Mouse (Mus musculus): ENCODE measurements at regions not wholly inside any gene's neighbourhood (a gene's known extent, or its start where the extent isn't known, plus 50 kb on each side); places are given as distances from the start of the nearest gene placed in this dataset.

- no peak for DNase-seq
Observed at GRCm38 (mm10) chr19:28205691-28206090, 194.7 kb upstream of the Rfx3 start.

- DNase-seq: no peak
Observed at GRCm38 (mm10) chr19:28203719-28204118, 192.8 kb upstream of the Rfx3 start.

DNA sequence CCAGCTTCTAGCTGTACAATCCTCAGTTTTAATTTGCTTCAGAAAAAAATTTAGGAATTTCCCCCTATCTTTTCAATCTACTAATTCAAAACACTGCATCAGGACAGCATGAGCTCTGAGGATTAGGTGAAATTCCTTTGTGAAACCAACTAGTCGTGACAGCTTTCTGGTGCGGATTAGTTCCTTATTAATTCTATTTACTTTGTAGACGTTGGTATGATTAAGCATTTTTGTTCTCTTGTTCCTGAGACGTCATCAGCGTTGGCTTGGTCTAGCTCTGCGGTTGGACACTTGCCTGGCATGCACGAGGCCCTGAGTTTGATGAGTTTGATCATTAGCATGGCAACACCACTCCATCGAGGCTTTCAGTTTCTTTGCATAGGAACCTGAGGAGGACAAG is 188.4 kb upstream of the Rfx3 start:
- DNase-seq: no peak

DNA sequence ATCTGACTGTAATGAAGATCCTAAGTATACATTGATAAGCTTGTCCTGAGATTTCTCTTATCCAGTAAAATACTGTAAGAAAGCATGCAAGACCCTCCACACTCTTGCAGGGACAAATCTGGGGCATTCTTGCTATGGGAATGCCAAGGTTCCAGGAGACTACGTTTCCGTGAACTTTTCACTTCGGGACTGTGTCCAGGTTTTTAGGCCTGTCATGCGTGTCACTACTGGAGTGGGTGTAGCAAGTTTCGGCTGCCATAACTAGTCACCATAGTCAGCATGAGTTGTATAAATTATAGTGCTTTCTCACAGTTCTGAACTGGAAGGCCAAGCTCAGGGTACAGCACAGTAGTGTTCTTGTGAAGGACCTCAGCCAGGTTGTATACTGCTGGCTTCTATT is 185.9 kb upstream of the Rfx3 start:
- no peak for DNase-seq

DNA sequence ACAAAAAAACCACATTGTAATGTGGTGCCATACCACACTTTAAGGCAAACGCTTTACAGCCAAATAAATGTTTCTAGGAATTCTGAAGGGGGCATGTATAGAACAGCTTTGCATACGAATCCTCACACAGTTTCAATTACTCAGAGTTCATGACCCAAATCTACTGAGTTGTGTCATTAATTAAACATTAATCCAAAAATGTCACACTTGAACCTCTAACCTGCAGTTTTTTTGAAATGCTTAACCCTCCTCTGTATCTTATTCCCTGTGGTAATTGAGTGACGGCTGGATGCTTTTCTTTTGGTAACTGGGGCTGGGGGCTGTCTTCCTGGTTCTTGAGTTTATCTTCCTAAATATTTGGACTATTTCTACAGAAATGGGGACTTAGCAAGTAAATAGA is 181.3 kb upstream of the Rfx3 start:
- no peak for DNase-seq

GRCm38 (mm10) chr19:28191428-28192116 is 180.6 kb upstream of the Rfx3 start:
- peak in 1 of 2 experiments; percentile 26 for DNase-seq

DNA sequence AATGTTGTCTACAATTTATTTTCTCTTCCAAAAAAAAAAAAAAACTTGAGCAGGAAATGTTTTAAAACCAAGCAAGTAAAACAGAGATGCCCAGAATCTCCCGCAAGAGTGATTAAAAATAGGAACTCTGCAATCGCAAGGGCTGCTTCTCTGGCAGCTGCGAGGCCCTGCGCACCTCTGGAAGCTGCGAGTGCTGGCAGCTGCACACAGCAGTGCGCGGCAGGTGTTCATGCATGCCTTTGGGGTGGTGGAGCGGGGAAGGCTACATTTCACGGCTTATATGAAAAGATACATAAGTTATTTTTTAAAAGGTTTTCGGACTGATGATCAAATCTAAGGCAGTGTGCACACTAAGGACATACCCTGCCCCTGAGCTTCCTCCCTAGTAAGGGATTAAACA is 179.3 kb upstream of the Rfx3 start:
- DNase-seq: no peak

DNA sequence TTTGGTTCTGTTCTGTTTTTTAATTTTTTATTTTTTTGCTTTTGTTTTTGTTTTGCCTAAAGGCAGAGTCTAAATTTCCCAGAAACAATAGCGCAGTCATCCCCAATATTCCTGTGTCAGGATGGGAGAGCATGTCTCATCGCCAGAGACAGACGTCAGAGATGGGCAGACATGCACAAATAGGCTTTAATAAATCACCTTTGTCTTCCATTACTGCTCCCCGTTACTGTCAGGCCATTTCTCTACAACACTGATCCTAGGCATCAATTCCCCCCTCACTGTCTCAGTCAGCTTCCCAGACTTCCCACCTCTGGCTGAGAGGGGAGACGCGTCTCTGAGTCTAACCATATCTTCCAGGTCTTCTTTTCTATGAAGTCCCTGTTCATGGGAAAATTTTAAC is 177.4 kb upstream of the Rfx3 start:
- DNase-seq: no peak

DNA sequence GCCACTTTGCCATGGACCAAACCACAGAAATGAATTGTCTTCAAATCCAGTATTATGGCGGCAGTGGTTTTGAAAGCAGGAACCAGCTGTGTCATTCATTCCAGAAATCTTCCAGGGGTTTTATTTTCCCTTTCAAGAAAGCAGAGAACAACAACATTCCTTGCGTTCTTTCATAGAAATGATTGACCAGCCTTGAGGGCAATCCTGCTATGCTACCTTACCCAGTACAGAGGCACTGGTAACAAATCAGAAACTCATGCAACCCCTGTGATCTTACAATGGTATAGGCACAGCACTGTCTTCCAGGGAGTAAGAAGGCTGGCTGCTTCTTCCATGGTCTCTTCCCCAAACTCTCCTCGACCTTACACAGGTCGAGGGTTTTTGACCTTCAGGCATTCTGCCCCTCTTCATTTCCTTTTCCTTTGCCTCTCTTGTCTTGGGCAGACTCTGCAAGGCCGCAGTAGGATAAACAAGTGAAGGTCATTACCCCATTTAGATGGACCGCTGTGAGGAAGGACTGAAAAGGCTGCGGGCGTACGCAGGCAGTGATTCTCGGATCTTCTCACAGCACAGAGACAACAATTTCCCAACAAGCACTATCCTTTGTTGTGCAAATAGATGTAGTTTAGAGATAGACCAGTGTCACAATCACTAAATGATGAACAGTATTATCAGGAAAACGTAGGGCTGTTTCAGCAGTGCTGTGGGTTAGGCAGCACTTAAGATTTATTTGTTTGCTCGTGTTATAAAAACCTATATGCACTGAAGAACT is 171.6 kb upstream of the Rfx3 start:
- DNase-seq: no peak

- no peak for DNase-seq
Observed at GRCm38 (mm10) chr19:28181171-28181570, 170.2 kb upstream of the Rfx3 start.

DNA sequence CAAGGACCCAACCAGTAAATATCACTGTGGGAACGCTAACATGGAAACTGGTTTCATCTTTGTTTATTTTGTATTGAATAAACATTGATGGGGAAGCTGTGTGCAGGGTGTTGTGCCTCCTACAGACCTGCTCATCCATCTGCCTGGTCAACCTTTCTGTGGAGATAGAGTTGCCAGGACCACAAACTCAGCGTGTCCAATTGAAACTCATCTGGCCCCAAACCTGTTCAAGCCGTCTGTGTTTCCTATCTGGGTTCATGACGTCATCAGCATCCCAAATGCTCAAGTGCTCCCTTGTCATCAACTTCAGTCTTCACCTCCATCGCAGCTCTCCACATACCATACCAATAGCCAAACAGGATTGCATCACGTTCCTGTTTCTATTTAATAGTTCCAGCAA is 167.1 kb upstream of the Rfx3 start:
- DNase-seq: no peak

DNA sequence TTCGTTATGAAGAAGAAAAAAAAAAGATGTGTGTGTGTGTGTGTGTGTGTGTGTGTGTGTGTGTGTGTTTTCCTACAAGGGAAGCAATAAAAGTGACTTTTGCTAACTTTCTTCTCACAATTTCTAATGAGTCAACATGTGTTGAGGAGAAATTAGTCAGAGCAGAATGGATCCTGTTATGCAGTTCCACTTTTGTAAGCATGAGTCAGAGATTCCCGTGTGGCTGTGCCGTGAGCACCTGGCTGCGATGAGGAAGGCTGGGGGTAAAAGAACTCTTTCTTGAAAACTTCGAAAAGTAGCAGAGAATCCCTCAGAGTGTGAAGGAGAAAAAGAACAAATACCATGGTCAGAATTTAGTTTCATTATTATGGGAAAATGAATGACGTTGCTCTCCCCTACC is 165.9 kb upstream of the Rfx3 start:
- no peak for DNase-seq

DNA sequence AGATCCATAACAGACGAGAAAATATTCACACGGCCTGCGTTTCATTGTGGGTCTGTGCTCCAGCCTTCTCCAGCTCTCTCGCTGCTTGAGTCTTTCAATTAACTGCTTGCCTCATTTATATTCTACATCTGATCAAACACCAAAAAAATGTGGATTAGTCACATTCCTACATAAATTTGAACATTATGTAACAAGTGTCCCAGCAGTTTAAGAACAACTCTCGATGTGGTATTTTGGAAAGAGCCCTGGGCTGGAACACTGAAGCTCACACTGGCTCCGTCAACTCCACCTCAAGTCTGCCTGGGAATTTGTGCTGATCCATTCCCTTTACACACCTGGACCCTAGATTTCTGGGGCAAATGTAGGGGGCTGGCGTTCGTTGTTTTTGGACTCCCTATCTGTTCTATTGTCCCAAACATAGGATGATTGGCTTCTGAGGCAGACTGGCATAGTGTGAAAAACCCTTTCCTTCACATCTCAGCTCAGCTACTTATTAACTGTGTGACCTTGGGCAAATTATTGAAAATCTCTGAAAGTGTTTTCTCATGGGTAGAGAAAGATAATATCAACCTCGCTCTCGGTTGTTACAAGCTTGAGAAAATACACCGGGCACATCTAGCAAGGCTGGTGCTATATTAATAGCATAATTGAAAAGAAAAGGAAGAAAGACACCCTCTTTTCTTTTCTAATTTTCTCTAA is 161.0 kb upstream of the Rfx3 start:
- no peak for DNase-seq

DNA sequence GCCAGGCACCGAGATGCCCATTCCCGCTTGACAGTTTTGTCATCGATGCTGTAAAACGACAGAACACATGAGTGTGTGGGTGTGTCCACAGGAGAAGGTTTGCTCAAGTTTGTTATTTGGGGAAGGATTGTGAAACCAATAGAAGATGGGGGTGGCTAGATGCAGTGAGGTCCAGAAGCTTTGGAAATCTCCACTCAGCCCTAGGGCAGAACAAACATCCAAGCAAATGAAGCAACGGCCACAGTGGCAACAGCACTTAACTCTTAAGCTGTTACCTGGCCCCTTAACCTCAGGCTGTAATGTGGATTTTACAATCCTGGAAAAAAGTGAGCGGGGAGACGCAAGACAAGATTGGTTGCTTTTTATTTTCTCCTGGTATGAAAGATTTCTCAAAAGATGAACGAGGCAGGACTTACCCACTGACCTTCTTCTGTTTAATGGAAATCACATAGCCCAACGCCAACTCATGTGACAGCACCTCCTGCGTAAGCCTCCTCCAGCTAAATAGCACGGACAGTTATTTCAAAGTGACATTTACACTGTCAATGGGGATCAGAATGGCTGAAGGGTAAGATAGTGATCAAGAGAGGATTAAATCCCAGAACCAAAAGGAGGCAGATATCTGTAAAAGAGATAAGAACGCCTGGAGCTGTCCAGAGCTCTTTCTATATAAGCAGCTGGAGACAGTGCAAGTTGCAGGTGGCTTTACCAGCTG is 156.6 kb upstream of the Rfx3 start:
- peak; percentile 7 to 28 for DNase-seq

DNA sequence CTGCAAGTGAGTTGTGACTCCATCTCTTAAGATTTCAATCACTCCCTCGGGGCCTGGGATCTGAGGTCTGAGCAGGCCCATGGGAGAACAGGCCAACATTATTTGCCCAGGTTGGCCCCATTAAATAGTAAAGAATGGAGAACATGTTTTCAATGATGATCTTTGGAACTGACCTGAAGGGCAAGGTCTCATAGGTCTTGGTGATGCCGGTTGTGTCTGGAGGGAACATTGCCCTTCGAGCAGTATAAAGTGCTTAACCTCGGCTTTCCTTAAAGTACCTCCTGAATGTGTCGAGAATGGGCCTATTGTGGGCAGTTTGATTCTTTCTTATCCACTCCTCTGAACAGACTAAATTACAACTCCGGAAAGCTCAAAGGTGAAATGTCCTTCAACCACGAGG is 155.7 kb upstream of the Rfx3 start:
- DNase-seq: no peak

- peak; percentile 67 to 76 for DNase-seq
Observed at GRCm38 (mm10) chr19:28165901-28166361, 155.0 kb upstream of the Rfx3 start.

- DNase-seq: no peak
Observed at GRCm38 (mm10) chr19:28163195-28163594, 152.2 kb upstream of the Rfx3 start.

DNA sequence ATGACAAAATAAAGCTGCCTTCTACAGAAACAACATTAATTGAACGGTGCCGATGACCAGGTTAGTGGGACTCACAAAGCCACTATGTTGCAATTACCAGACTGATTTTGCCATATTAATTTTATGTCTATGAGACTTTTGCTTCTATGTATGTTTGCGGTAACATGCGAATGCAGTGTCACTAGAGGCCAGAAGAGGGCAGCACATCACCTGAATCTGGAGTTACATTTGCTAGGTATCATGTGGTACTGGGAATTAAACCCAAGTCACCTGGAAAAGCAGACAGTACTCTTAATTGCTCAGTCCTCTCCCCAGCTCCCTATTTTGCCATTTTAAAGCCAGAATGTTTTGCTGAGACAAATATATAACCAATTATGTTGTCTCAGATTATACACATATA is 149.6 kb upstream of the Rfx3 start:
- no peak for DNase-seq

DNA sequence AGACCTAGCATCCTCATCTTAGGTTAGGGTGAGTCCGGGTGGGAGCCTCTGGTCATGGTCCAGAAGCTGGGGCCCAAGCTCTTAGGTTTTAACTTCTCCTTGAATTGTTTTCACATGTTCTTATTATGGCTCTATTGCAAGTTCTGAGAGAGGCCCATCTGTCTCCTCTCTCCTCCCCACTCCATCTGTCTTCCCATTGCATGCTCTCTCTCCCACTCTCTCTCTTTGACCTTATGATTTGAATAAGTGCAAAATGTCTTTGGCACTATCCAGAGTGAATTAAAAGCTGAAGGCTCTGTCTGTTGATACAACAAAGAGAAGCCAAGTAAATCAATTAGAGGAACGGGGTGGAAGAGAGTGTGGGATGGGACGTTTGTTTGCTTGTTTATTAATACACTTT is 146.2 kb upstream of the Rfx3 start:
- peak in 1 of 2 experiments; percentile 18 for DNase-seq

GRCm38 (mm10) chr19:28137581-28137980 is 126.6 kb upstream of the Rfx3 start:
- no peak for DNase-seq

DNA sequence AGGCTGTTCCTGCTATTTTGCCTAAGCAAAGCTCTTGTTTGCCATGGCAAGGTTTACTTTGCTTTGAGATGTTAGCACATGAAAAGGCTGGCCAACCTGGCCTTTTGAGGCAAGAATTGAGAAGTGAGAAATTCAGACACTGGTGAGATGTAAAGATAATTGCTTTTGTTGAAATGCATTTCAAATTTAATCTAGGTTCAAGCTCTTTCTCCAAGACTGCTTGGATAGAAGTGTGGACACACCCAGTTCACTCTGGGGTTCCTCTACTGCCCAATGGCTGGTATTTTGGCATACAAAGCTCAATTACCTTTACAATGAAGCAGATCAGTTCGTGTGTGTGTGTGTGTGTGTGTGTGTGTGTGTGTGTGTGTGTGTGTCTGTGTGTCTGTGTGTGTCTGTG is 123.8 kb upstream of the Rfx3 start:
- no peak for DNase-seq

- DNase-seq: no peak
Observed at GRCm38 (mm10) chr19:28111263-28112180, 100.6 kb upstream of the Rfx3 start.

Measured in lung, postnatal 4 days (tissue).